Mouse (Mus musculus) hindbrain, embryonic 16.5 days (tissue): Measurements from ENCODE around the gene 4933402D24Rik. TPM values are rescaled to one million over a fixed set of nuclear protein-coding genes. Genes with fewer than 3 reads are reported as not detected.

Experiments
- ATAC-seq: fragments of 200-750 bp; cut with Nextera tagmentation; 2 replicates; pipeline ENCODE4 v1.8.0; 2017; ENCODE audit warnings: moderate TSS enrichment, moderate library complexity
- H3K27ac ChIP-seq: fragments of 300-500 bp; sonication (generic); 2 replicates; pipeline ENCODE4 v1.5.1; 2014; ENCODE audit warnings: low read depth, mild to moderate bottlenecking, control low read depth, low read length, moderate library complexity
- H3K27me3 ChIP-seq: fragments of 300-500 bp; sonication (generic); replicated peaks from 2 replicates; pipeline ENCODE4 v1.6.1; 2014; ENCODE audit warnings: low read length; ENCODE audit not compliant: control insufficient read depth, insufficient read depth
- H3K36me3 ChIP-seq: fragments of 300-500 bp; sonication (generic); 2 replicates; pipeline ENCODE4 v1.6.1; 2014; ENCODE audit warnings: mild to moderate bottlenecking, low read length, moderate library complexity, mixed read lengths; ENCODE audit not compliant: control insufficient read depth, insufficient read depth
- H3K4me1 ChIP-seq: fragments of 300-500 bp; sonication (generic); 2 replicates; pipeline ENCODE4 v1.6.1; 2014; ENCODE audit warnings: low read depth, low read length; ENCODE audit not compliant: control insufficient read depth, insufficient read depth
- H3K4me2 ChIP-seq: fragments of 300-500 bp; sonication (generic); 2 replicates; pipeline ENCODE4 v1.6.1; 2014; ENCODE audit warnings: mild to moderate bottlenecking, low read length, control low read depth, moderate library complexity
- H3K4me3 ChIP-seq: fragments of 300-500 bp; sonication (generic); 2 replicates; pipeline ENCODE4 v1.5.1; 2014; ENCODE audit warnings: mild to moderate bottlenecking, low read length, control low read depth, moderate library complexity
- H3K9ac ChIP-seq: fragments of 300-500 bp; sonication (generic); 2 replicates; pipeline ENCODE4 v1.6.1; 2014; ENCODE audit warnings: low read depth, mild to moderate bottlenecking, control low read depth, low read length, moderate library complexity
- H3K9me3 ChIP-seq: fragments of 300-500 bp; sonication (generic); 2 replicates; pipeline ENCODE4 v1.6.1; 2014; ENCODE audit warnings: mild to moderate bottlenecking, low read length, moderate library complexity; ENCODE audit not compliant: control insufficient read depth
- WGBS: fragments of 180-500 bp; shearing (Covaris S2); extraction: QIAGEN DNeasy Blood & Tissue Kit; methylation state at CpG from one replicate; pipeline ENCODE4 v1.1.7; 2014; 5-methylcytosine and 5-hydroxymethylcytosine counted together
- polyA plus RNA-seq: library from polyadenylated mRNA; unstranded; fragments of >200 nt; fragmentation: Nextera tagmentation; extraction: Ambion mirVana; gene quantifications from 2 replicates; pipeline ENCODE4 v1.2.1, GENCODE M21; 2015

4933402D24Rik gene
- polyA plus RNA-seq = 0.11 and 0.43 TPM in 2 replicates

DNA sequence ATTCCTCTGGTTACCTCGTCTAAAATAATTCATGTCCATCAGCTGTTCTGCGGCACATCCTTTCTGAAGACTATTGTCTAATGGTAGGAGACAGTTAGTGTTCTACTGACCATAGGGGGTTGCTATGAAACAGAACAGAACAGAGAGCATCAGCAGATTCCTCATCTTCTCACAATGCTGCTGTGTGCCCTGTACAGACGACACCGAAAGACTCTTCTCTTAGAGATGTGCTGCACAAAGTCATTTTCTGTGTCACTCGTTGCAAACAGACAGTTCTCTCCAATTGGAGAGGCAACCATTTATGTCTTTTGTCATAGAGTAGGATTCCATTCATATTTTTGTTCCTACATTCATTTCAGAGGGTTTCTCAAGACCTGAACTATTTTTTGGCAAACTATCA, at the start of gene 4933402D24Rik:
TSS of gene 4933402D24Rik (minus strand) at position 101 of the 400 bp plus-strand sequence.
- Histone ChIP-seq H3K27ac (no peak within 1 kb of the TSS), H3K9ac (no peak within 1 kb of the TSS), H3K4me3 (no peak within 1 kb of the TSS), H3K4me2 (no peak within 1 kb of the TSS), H3K27me3 (no peaks in the 10 kb centered on the region), H3K9me3 (no peaks in the 10 kb centered on the region), H3K4me1 (peaks cover 21% of the 10 kb centered on the region), H3K36me3 (no peaks in the 10 kb centered on the region)
- no peak for ATAC-seq
- 48% methylated on average over 5 of the region's 5 CpGs for WGBS

DNA sequence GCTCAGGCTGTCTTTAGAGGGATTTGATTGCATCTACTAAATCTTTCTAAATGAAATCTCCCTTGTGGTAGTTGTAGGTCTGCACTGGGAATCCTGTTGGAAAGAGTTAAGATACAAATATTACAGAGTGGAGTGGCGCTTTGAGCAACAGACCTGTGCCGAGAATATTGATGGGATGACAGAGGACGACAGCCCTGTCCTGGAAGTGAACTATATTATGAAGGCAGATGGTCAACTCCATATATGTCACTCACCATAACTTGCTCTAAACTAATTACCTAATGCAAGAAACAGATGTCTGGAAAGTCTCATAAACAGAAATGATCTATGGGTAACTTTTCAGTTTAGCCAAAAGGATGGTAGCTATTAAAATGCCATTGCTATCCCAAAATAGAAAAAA, 39.5 kb upstream of the 4933402D24Rik start:
- no peak for ATAC-seq
- H3K4me2 ChIP-seq = no peak overlapping the region
- H3K9me3 ChIP-seq = no peaks in the 10 kb centered on the region
- H3K4me3 ChIP-seq = no peak overlapping the region
- H3K9ac ChIP-seq = no peak overlapping the region
- no peaks in the 10 kb centered on the region for H3K4me1 ChIP-seq
- no peaks in the 10 kb centered on the region for H3K27me3 ChIP-seq
- WGBS = 69% methylated on average over 3 of the region's 3 CpGs
- no peaks in the 10 kb centered on the region for H3K36me3 ChIP-seq
- no peak overlapping the region for H3K27ac ChIP-seq

DNA sequence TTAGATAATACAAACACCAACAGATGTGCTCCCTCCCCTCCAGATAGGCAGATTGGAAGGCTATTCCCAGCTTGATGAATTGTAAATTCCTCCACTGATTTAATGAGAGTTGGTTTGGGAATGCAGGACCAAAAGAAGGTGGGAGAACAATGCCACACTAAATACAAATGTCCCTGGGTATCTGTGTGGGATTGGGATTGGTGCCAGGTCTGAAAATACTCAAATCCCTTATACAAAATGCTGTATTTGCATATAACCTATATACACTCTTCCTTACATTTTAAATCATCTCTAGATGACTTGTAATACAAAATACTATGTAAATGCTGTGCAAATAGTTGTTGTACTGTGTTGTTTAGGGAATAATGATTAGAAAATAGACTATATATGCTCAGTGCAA, 36.0 kb upstream of the 4933402D24Rik start:
- no peak for ATAC-seq

DNA sequence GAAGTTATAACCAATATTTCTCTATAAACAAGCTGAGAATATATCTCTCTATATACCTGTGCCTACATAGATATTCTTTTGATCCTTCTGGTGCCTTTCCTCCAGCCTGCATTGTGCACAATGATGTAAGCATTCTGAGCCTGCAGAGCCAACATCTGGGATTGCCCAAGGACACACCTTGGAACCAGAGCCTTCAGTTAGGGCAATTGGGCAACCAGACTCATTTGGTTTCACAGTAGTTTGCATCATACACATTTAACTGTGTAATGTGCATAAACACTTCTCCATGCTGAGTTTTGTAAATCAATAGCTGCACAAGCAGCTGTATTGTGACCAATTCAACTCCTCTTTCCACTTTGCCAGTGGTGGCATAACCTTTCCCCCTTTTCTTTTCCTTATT, 25.3 kb upstream of the 4933402D24Rik start:
- Histone ChIP-seq H3K9ac (no peak overlapping the region), H3K27ac (no peak overlapping the region), H3K36me3 (no peaks in the 10 kb centered on the region), H3K4me1 (no peaks in the 10 kb centered on the region), H3K4me3 (no peak overlapping the region), H3K9me3 (no peaks in the 10 kb centered on the region), H3K27me3 (no peaks in the 10 kb centered on the region), H3K4me2 (no peak overlapping the region)
- no peak for ATAC-seq

More for the DNA sequence above, 36.0 kb upstream of the 4933402D24Rik start:
- Histone ChIP-seq H3K27ac (no peak overlapping the region), H3K27me3 (no peaks in the 10 kb centered on the region), H3K4me1 (no peaks in the 10 kb centered on the region), H3K4me3 (no peak overlapping the region), H3K9me3 (no peaks in the 10 kb centered on the region), H3K4me2 (no peak overlapping the region), H3K9ac (no peak overlapping the region), H3K36me3 (no peaks in the 10 kb centered on the region)

DNA sequence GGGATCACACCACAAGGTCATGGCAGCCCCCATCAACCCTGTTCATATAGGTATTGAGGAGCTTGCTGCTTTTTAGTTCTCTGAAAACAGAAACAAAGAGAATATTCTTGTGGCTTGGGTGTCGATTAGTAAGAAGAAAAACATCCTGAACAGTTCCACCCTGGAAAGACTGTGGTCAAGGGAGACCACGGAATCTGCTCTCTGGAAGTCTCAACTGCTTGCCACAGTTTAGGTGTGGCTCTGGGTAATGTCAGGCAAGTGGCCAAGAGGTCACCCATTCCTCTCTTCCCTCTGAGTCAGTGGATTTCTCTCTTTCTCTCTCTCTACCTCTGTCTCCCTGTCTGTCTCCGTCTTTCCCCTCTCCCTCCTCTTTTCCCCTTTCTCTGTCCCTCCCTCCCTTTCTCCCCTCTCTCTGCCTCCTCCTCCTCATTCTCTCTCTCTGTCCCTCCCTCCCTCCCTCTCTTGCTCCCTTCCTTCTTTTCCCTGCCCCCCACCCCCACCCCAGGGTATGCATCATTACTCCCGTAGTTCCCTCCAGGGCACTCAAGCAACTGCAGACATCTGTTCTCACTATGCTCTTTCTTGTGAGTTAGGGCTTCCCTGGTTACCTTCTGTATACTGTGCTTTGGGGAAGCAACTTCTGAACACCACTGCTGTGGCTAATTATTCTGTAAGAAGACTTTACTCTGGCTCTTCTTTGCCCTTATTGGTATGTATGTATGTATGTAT, 8.0 kb upstream of the 4933402D24Rik start:
- Histone ChIP-seq H3K36me3 (no peaks in the 10 kb centered on the region), H3K27me3 (no peaks in the 10 kb centered on the region), H3K4me2 (no peak overlapping the region), H3K9me3 (no peaks in the 10 kb centered on the region), H3K4me3 (no peak overlapping the region), H3K9ac (no peak overlapping the region), H3K27ac (no peak overlapping the region), H3K4me1 (no peaks in the 10 kb centered on the region)
- WGBS = 55% methylated on average over 4 of the region's 4 CpGs
- ATAC-seq = no peak

DNA sequence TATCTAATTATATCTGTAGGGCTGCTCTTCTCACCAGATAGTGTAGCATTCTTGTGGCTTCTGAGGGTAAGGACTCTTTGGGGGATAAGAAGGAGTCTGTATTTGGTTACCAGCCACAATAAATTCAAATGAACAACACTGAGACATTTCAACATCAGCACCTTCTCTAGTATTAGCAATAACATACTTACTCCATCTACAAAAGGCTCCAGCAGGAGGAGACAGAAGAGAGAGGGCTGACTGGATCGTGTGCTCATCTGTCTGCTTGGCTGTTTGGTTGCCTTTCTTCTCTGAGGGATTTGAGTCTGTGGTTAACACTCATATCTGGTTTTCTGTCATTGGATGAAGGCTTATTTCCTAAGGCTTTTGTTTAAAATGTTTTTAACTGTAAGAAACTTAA, 7.3 kb upstream of the 4933402D24Rik start:
- Histone ChIP-seq H3K4me2 (no peak overlapping the region), H3K36me3 (no peaks in the 10 kb centered on the region), H3K27ac (no peak overlapping the region), H3K4me3 (no peak overlapping the region), H3K27me3 (no peaks in the 10 kb centered on the region), H3K9ac (no peak overlapping the region), H3K4me1 (no peaks in the 10 kb centered on the region), H3K9me3 (no peaks in the 10 kb centered on the region)
- no peak for ATAC-seq
- WGBS = 77% methylated on average over 1 of the region's 1 CpGs

DNA sequence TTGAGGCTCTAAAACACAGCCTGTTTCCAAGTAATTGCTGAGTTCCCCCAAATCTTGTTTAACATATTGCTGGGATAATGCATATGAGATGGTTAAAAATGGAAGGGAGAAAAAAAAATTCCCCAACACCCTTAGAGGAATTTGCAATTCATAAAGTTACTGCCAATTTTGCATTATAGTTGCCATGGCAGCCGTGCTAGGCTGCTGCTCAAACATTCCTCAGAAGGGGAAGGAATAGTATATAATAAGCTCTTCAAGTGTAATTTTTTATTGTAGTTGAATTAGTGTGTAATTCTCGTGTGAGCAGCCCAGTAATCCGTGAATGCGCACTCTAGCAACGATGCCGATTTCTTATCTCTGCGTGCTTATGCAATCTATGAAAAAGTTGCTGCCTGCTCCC, 1.2 kb upstream of the 4933402D24Rik start:
- Histone ChIP-seq H3K36me3 (no peaks in the 10 kb centered on the region), H3K27ac (no peak overlapping the region), H3K4me2 (peak overlapping the region; percentile 7; the same call in 1 of the 2 replicates), H3K9ac (no peak overlapping the region), H3K9me3 (no peaks in the 10 kb centered on the region), H3K4me3 (no peak overlapping the region), H3K4me1 (peaks cover 13% of the 10 kb centered on the region), H3K27me3 (no peaks in the 10 kb centered on the region)
- ATAC-seq = peak; percentile 82
- WGBS = 46% methylated on average over 7 of the region's 7 CpGs

DNA sequence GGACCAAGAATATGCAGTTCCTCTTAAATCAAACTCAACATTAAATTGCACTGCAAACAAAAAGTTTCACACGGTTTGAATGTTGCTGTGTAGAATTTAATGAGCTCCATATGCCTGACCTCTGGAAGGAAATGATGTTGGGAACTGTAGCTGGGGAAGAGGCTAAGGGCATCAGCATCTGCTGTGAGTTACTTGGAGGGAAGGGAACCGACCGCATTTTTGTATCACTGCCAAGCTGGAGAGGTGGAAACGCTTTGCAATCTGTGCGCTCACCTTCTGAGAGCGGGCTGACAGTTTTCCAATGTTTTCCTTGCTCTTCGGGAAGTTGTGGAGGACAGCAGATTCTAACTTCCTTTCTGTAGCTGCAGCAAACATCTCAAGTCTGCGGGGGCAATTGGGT, 955 bp downstream of the 4933402D24Rik start:
- Histone ChIP-seq H3K4me3 (no peak overlapping the region), H3K27me3 (no peaks in the 10 kb centered on the region), H3K36me3 (no peaks in the 10 kb centered on the region), H3K9ac (no peak overlapping the region), H3K27ac (no peak overlapping the region), H3K9me3 (no peaks in the 10 kb centered on the region), H3K4me1 (peaks cover 31% of the 10 kb centered on the region), H3K4me2 (no peak overlapping the region)
- 64% methylated on average over 8 of the region's 8 CpGs for WGBS
- ATAC-seq = no peak

DNA sequence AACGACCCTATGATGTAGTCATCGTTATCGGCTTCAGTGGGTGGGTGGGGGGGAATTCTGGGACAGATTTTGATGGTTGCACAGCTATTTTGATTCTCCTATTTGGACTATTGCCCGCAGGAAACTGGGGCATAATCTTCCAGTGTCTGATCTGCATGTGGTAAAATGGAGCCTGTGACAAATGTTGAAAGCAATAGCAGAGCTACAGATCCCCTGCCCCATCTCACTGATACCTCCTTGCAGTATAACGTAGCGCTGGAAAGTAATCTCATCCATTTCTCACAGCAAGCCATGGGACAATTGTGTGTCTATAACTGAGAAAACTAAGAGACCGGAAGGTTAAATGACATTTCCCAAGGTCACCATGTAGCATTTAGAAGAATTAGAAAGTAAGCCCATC, 4.7 kb downstream of the 4933402D24Rik start:
- peaks cover 20% of the 10 kb centered on the region for H3K4me1 ChIP-seq
- WGBS = 30% methylated on average over 7 of the region's 7 CpGs
- no peak overlapping the region for H3K9ac ChIP-seq
- peak overlapping the region; percentile 67 for H3K27ac ChIP-seq
- no peaks in the 10 kb centered on the region for H3K9me3 ChIP-seq
- H3K4me3 ChIP-seq = no peak overlapping the region
- peak overlapping the region; percentile 15; the same call in 1 of the 2 replicates for H3K4me2 ChIP-seq
- ATAC-seq = no peak
- H3K27me3 ChIP-seq = no peaks in the 10 kb centered on the region
- no peaks in the 10 kb centered on the region for H3K36me3 ChIP-seq
